Mouse (Mus musculus) T-cell, adult 2 months (primary cell): ENCODE results near the gene Acp6.
A peak's percentile ranks its signal among the peaks of the same experiment; 100 is the strongest.
"Not testable (repeated sequence)": the region's sequence is repeated elsewhere in the genome, so short reads cannot be mapped to it uniquely, and the experiment has no call there.

Experiments
- DNase-seq: peaks from one replicate; pipeline ENCODE4 v3.0.0; 2022; ENCODE audit warnings: low spot score

The Acp6 gene

GRCm38 (mm10) chr3:97158611-97159508 lies at the start of gene Acp6:
Gene Acp6 (plus strand): TSS chr3:97158777.
- DNase-seq: peak; percentile 85

- no peak for DNase-seq
Observed at GRCm38 (mm10) chr3:97117511-97117910, 41.1 kb upstream of the Acp6 start.

DNA sequence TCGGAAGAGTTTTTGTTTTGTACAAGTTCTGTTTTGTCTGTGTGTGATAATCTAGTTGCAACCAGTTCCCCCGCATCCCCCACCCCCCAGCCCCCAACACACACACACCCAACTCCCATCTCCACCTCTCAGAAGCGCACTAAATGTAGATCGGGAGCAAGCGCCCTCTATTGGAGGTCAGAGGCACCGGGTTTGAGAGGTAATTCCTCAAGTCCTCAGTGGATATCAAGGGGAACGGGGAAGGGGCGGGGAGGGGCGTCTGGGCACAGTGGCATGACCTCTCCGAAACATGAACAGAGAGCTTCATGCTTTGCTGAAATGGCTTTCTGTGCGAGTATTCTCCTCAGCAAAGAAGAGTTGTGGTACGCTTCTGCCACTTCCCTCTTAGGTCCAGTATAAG lies 40.3 kb upstream of the Acp6 start:
- DNase-seq: no peak

DNA sequence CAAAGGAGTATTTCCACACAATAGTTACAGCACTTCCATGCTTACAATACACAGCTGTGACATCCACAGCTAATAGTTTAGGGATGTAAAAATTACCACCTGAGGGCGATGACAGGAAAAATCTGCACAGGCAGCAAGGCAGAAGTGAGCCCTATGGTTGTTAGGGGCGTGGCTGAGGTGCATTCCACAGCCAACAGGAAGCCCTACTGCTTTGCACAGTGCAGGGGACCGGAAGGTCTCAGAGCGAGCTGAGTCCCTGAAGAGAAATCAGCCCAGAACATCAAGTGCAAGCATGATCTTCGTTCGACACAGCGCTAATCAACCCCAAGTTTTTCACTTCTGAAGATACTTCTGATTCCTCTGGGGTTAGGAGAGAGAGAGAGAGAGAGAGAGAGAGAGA lies 34.4 kb upstream of the Acp6 start:
- DNase-seq: peak; percentile 74

GRCm38 (mm10) chr3:97129410-97129809 lies 29.2 kb upstream of the Acp6 start:
- DNase-seq: no peak

GRCm38 (mm10) chr3:97137666-97138065 lies 20.9 kb upstream of the Acp6 start:
- DNase-seq: not testable (repeated sequence)

GRCm38 (mm10) chr3:97151092-97151491 lies 7.5 kb upstream of the Acp6 start:
- DNase-seq: no peak

GRCm38 (mm10) chr3:97156431-97156830 lies 2.1 kb upstream of the Acp6 start:
- DNase-seq: no peak

- no peak for DNase-seq
Observed at GRCm38 (mm10) chr3:97157308-97157707, 1.3 kb upstream of the Acp6 start.

- DNase-seq: peak; percentile 58
Observed at GRCm38 (mm10) chr3:97157958-97158599, 498 bp upstream of the Acp6 start.

DNA sequence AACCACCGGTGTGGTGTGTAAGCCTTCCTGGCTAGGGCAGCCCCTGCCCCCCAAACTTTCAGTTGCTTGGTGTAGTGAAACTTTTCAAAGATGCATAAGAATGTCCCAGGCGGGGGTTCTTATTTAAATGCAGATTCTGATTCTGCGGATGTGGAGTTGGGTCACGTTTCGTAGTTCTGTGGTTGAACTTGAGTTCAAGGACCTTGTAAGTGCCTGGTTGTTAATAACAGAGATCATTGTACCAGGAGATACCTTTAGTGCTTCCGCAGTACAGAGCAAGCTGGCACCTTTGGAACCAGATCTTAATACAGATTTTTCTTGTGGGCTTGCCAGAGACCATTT lies 903 bp downstream of the Acp6 start:
- peak; percentile 39 for DNase-seq

DNA sequence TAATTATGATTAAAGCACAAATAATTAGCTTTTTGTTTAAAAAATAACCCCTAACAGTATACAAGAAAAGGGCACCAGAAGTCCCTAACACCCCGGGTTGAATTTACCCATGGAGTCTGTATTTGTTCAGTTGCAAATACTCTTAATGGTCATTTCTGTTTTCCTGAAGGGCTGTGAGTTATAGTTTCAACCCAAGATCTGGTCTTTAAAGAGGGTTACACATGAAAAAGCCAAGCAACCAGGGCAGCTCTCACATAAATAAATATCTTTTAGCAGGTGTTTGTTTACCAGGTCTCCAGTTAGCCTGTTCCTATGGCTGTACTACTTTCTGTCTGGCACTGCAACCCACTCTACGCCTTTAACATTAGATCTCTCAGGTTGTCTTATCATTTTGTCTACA lies 1.4 kb downstream of the Acp6 start:
- no peak for DNase-seq

DNA sequence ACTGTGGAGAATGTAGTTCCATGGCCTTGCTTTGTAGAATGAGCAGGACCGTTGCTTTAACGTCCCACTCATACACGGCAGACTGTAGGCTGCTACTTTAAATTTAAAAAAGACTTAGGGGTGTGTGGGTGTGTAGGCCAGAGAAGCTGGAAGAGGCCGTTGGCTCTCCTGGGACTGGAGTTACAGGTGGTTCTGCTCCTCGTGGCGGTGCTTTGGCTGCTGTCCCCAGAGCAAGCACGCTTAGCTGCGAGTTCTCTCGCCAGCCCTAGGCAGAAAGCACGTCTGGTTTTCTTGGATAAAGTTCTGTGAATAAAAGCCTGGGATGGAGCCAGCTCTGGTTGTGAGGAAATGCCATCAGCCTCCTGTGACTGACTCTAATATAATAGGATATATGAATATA lies 2.3 kb downstream of the Acp6 start:
- DNase-seq: no peak

DNA sequence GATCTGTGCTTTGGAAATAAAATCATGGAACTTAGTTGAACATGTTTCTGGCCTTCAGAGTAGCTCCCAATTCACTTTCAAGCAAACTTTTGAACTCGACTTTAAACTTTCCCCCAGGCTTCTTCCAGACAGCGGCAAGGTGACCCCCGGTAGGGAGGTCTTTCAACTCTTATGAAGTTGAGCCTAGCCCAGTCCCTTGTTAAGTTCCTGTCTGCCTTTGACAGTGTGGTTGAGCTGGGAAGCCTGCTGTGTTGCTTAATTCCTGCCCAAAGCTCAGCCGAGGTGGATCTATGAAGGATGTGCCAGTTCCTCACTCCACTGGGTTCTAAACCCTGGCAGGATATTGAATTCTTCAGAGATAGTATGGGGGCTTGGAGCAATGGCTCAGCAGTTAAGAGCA lies 3.2 kb downstream of the Acp6 start:
- no peak for DNase-seq

GRCm38 (mm10) chr3:97164477-97164876 lies 5.9 kb downstream of the Acp6 start:
- no peak for DNase-seq

- DNase-seq: no peak
Observed at GRCm38 (mm10) chr3:97167126-97167525, 8.5 kb downstream of the Acp6 start.

DNA sequence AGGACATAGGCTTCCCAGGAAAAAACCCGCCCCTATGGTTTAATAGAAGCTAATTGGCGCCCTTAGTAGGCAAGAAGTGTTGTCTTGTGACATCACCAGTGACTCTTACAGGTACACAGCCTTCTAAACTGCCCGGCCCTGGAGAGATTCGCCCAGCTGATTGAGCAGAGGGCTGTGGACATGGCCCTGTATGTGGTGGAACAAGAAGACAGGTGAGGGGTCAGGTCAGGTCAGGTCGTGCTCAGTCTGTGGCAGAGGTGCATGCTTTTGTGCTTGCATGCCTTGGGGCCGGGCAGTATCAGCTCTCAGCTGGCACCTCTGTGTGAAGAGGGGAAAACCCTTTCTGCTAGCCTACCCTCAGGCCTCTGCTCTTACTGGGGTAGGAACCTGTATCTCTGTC lies 13.0 kb downstream of the Acp6 start:
- DNase-seq: no peak

DNA sequence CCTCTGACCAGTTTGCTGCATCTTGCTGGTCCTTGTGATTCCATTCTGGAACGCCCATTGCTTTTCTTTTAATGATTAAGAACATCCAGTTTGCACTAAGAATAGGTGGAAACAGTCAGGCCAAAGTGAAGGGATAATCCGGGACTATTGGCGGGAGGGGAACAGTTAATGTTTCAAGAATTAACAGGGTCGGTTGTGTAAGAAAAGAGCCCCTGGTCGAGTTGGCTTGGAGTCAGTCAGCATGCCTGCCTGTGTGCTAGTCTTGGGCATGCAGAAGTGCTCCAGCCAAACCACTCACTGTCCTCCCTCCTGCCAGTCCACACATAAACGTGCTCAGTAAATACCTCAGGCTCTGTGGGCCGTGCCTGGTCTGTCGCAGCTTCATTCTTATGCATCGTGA lies 13.7 kb downstream of the Acp6 start:
- no peak for DNase-seq

GRCm38 (mm10) chr3:97172632-97173031 lies 14.1 kb downstream of the Acp6 start:
- DNase-seq: no peak

DNA sequence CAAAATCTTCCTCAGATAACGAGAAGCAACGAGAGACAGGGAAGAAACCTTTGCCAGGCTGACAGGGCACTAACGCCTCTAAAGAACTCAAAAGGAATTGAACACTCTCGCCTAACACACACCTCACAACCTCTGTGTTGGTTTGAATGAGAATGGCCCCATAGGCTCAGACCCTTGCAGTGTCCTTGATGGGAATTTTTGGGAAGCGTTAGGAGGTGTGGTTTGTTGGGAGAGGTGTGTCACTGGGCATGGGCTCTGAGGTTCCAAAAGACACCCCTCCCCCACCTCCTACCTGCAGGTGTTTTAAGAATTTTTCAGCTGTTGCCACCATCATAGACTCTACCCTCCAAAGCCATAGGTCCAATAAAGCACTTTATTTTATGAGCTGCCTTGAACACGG lies 20.3 kb downstream of the Acp6 start:
- DNase-seq: no peak

- no peak for DNase-seq
Observed at GRCm38 (mm10) chr3:97180527-97180926, 21.9 kb downstream of the Acp6 start.

DNA sequence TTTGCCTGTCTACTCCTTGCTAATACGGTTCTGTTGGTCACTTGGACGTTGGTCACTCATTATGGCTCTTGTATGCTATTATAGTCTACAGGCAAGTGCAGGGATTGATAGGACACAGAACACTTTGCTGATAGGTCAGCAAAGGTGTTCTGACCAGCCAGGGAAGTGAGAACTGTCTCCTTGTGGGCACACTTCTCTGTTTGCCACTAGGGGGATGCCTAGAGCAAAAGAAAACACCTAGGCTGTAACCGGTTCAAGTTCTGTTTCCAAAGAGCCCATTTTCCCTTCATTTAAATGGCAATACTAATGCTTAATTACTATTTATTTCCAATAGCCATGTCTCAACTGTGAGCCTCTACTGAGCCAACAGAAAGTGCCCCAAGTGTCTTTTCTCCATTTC lies 25.2 kb downstream of the Acp6 start:
- DNase-seq: no peak

- peak; percentile 44 for DNase-seq
Observed at GRCm38 (mm10) chr3:97185098-97185860, 26.7 kb downstream of the Acp6 start.
